Mouse (Mus musculus) kidney, embryonic 16.5 days (tissue): ENCODE measurements around the gene Olfr1256. TPM values are rescaled to one million over a fixed set of nuclear protein-coding genes. Genes with fewer than 3 reads are reported as not detected.

Source experiments
- ATAC-seq: fragments of 200-750 bp; cut with Nextera tagmentation; 2 replicates; pipeline ENCODE4 v1.8.0; 2017; ENCODE audit warnings: moderate TSS enrichment; ENCODE audit not compliant: low FRiP score, low TSS enrichment
- H3K27ac ChIP-seq: fragments of 300-500 bp; sonication (generic); 2 replicates; pipeline ENCODE4 v1.5.1; 2014; ENCODE audit warnings: low read length
- H3K27me3 ChIP-seq: fragments of 300-500 bp; sonication (generic); 2 replicates; pipeline ENCODE4 v1.6.1; 2014; ENCODE audit warnings: low read length, control low read depth, mixed read lengths; ENCODE audit not compliant: insufficient read depth
- H3K36me3 ChIP-seq: fragments of 300-500 bp; sonication (generic); 2 replicates; pipeline ENCODE4 v1.6.1; 2014; ENCODE audit warnings: low read length, control low read depth, mixed read lengths; ENCODE audit not compliant: insufficient read depth
- H3K4me1 ChIP-seq: fragments of 300-500 bp; sonication (generic); 2 replicates; pipeline ENCODE4 v1.6.1; 2014; ENCODE audit warnings: low read length, control low read depth, mixed read lengths; ENCODE audit not compliant: insufficient read depth
- H3K4me2 ChIP-seq: fragments of 300-500 bp; sonication (generic); replicated peaks from 2 replicates; pipeline ENCODE4 v1.6.1; 2014; ENCODE audit warnings: low read depth, low read length
- H3K4me3 ChIP-seq: fragments of 300-500 bp; sonication (generic); 2 replicates; pipeline ENCODE4 v1.5.1; 2014; ENCODE audit warnings: mild to moderate bottlenecking, low read length
- H3K9ac ChIP-seq: fragments of 300-500 bp; sonication (generic); replicated peaks from 2 replicates; pipeline ENCODE4 v1.6.1; 2014; ENCODE audit warnings: low read length
- H3K9me3 ChIP-seq: fragments of 300-500 bp; sonication (generic); 2 replicates; pipeline ENCODE4 v1.6.1; 2016; ENCODE audit warnings: low read length, control low read depth
- WGBS: fragments of 180-500 bp; shearing (Covaris S2); extraction: QIAGEN DNeasy Blood & Tissue Kit; methylation state at CpG from one replicate; pipeline ENCODE4 v1.1.7; 2014; 5-methylcytosine and 5-hydroxymethylcytosine counted together
- polyA plus RNA-seq: library from polyadenylated mRNA; unstranded; fragments of >200 nt; fragmentation: Nextera tagmentation; extraction: Ambion mirVana; gene quantifications from 2 replicates; pipeline ENCODE4 v1.2.1, GENCODE M21; 2015

Gene Olfr1256
- polyA plus RNA-seq: not detected in 2 replicates

DNA sequence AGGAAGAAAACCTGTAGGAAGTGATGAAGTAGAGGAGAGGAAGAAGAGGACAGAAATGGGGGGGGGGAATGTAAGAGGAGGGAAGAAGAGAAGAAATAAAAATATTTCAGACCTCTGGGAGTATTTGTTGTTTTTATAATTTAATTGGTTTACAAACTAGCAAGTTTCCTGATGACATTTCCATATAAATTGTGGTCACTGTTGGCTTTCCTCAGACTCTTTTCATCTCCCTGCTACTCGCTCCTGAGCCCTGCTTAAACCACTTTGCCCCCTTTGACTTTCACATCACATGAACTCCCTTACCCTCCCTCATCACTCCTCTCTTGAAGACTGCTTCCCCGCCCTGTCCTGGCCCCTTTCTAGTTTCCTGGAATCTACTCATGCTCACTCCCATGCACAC is at the start of gene Olfr1256:
TSS of gene Olfr1256 (minus strand) at position 101 of the 400 bp plus-strand sequence.
- H3K9ac ChIP-seq: no peak within 1 kb of the TSS
- H3K27ac ChIP-seq: no peak within 1 kb of the TSS
- no peaks in the 10 kb centered on the region for H3K4me1 ChIP-seq
- no peaks in the 10 kb centered on the region for H3K36me3 ChIP-seq
- no peak within 1 kb of the TSS for H3K4me2 ChIP-seq
- WGBS: 31% methylated on average over 2 of the region's 2 CpGs
- no peak for ATAC-seq
- H3K4me3 ChIP-seq: no peak within 1 kb of the TSS
- no peaks in the 10 kb centered on the region for H3K27me3 ChIP-seq
- no peaks in the 10 kb centered on the region for H3K9me3 ChIP-seq

GRCm38 (mm10) chr2:89878137-89878536 is 36.8 kb upstream of the Olfr1256 start, which contains the start of gene Olfr1257:
Olfr1257 (plus strand) TSS chr2:89878437.
- Histone ChIP-seq H3K9ac (no peak within 1 kb of the TSS), H3K27me3 (no peaks in the 10 kb centered on the region), H3K4me3 (no peak within 1 kb of the TSS), H3K4me2 (no peak within 1 kb of the TSS), H3K9me3 (no peaks in the 10 kb centered on the region), H3K4me1 (no peaks in the 10 kb centered on the region), H3K36me3 (no peaks in the 10 kb centered on the region), H3K27ac (no peak within 1 kb of the TSS)
- 91% methylated on average over 1 of the region's 1 CpGs for WGBS
- no peak for ATAC-seq

DNA sequence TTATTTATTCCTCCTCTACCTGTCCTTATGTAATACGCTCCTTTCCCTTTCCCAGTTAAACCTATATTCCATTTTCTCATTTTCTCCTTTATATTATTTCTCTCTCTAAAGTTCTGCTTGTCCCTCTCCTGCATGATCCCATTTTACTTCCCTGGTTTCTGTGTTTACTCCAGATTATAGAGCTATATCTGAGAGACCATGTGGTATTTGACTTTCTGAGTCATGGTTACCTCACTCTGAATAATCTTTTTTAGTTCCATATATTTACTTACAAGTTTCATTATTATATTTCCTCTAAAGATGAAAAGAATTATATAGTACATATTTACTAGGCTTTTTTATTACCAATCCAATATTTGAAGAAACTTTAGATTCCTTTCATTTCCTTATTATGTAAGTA is 7.9 kb upstream of the Olfr1256 start:
- 86% methylated on average over 1 of the region's 1 CpGs for WGBS
- H3K27ac ChIP-seq: no peak overlapping the region
- H3K27me3 ChIP-seq: no peaks in the 10 kb centered on the region
- H3K9ac ChIP-seq: no peak overlapping the region
- no peak overlapping the region for H3K4me2 ChIP-seq
- no peaks in the 10 kb centered on the region for H3K4me1 ChIP-seq
- no peaks in the 10 kb centered on the region for H3K36me3 ChIP-seq
- no peaks in the 10 kb centered on the region for H3K9me3 ChIP-seq
- H3K4me3 ChIP-seq: no peak overlapping the region
- ATAC-seq: no peak

DNA sequence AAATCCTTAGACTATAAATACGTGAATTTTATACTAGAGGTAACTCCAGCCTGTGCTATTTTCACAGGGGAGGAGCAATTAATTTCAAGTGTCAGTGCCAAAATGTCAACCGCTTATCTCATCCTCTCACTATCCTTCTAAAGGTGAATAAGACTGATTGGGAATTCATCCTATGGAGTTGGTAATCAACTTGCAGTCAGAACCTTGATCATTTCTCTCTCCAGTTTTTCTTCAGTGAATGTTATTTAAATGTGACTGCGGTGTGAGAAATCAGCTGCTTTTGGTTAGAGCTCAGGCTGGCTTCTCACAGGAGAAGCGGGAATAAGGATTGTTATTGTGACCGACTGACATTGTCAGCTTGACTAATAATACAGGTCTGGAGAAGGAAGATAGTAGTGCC is 6.8 kb upstream of the Olfr1256 start, which contains the start of gene Olfr48:
TSS of gene Olfr48 (minus strand) at position 101 of the 400 bp plus-strand sequence.
- H3K27me3 ChIP-seq: no peaks in the 10 kb centered on the region
- H3K4me3 ChIP-seq: no peak within 1 kb of the TSS
- H3K9ac ChIP-seq: no peak within 1 kb of the TSS
- no peak within 1 kb of the TSS for H3K4me2 ChIP-seq
- ATAC-seq: no peak
- H3K27ac ChIP-seq: no peak within 1 kb of the TSS
- H3K4me1 ChIP-seq: no peaks in the 10 kb centered on the region
- 86% methylated on average over 5 of the region's 5 CpGs for WGBS
- H3K9me3 ChIP-seq: no peaks in the 10 kb centered on the region
- no peaks in the 10 kb centered on the region for H3K36me3 ChIP-seq

GRCm38 (mm10) chr2:89820216-89820615 is 21.1 kb downstream of the Olfr1256 start:
- H3K4me3 ChIP-seq: no peak overlapping the region
- H3K27ac ChIP-seq: no peak overlapping the region
- ATAC-seq: no peak
- no peaks in the 10 kb centered on the region for H3K9me3 ChIP-seq
- 86% methylated on average over 1 of the region's 1 CpGs for WGBS
- no peak overlapping the region for H3K9ac ChIP-seq
- no peaks in the 10 kb centered on the region for H3K27me3 ChIP-seq
- no peaks in the 10 kb centered on the region for H3K4me1 ChIP-seq
- H3K36me3 ChIP-seq: no peaks in the 10 kb centered on the region
- H3K4me2 ChIP-seq: no peak overlapping the region

DNA sequence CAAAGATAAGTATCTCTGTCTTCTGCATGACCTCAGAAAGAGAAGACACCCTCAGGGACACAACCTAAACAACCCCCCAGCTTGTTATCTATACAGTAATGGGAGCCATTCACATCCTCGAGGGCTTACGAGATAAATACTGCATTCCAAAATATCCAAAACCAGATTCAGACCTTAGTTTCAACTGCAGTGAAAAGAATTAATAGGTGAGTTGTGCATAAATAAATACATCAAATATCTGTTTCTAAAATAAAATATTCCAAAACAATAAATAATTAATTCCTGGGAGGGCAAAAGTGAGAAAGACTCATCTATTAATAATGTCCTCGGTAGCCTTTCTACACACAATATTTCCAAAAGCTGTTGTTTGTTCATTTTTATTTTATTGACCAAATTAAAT is 29.6 kb downstream of the Olfr1256 start, which contains the start of gene Olfr1255:
TSS of gene Olfr1255 (plus strand) at position 301 of the 400 bp plus-strand sequence.
- 89% methylated on average over 3 of the region's 3 CpGs for WGBS
- no peaks in the 10 kb centered on the region for H3K9me3 ChIP-seq
- no peak for ATAC-seq
- no peak within 1 kb of the TSS for H3K9ac ChIP-seq
- H3K27me3 ChIP-seq: no peaks in the 10 kb centered on the region
- no peak within 1 kb of the TSS for H3K4me3 ChIP-seq
- no peaks in the 10 kb centered on the region for H3K4me1 ChIP-seq
- H3K4me2 ChIP-seq: no peak within 1 kb of the TSS
- no peaks in the 10 kb centered on the region for H3K36me3 ChIP-seq
- no peak within 1 kb of the TSS for H3K27ac ChIP-seq

DNA sequence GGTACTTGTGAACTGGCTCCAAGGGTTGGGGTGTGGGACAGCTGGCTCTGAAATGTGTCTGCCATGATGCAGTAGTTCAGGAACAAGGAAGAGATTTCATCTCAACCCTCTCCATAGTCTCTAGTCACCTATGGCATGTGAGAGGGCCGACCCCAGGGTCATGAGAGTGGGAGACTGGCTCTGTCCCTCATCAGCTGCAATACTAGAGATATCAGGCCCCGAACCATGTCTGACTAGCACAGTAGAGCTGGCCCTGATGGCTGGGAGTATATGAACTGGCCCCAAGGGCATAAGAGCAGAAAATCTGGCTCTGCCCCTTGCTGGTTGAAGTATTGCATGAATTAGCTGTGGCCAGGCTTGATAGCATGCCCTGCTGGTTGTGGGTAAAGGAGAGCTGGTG is 30.6 kb downstream of the Olfr1256 start:
- Histone ChIP-seq H3K27ac (no peak overlapping the region), H3K4me3 (no peak overlapping the region), H3K9me3 (no peaks in the 10 kb centered on the region), H3K9ac (no peak overlapping the region), H3K27me3 (no peaks in the 10 kb centered on the region), H3K4me2 (no peak overlapping the region), H3K36me3 (no peaks in the 10 kb centered on the region), H3K4me1 (no peaks in the 10 kb centered on the region)
- 87% methylated on average over 2 of the region's 2 CpGs for WGBS
- ATAC-seq: no peak

DNA sequence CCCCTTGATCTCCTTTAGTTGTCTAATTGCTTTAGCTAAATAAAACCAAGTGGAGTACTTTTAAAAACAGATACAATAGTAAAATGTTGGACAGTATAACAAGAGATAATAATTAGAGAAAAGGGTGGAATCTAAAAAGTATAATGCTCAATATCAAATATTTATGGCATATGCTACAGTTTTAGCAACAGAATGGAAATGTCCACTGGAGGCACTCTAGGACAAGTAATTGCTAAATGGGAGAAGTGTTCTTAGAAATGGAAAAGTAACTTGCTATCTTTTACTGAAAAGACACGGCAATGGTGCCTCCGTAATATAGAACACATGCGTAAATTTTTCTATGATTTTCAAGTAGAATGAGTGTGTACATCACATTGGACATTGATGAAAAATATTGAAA is 41.8 kb downstream of the Olfr1256 start:
- no peak overlapping the region for H3K4me3 ChIP-seq
- H3K4me1 ChIP-seq: no peaks in the 10 kb centered on the region
- no peak overlapping the region for H3K27ac ChIP-seq
- 91% methylated on average over 3 of the region's 3 CpGs for WGBS
- no peak overlapping the region for H3K4me2 ChIP-seq
- H3K9me3 ChIP-seq: no peaks in the 10 kb centered on the region
- no peaks in the 10 kb centered on the region for H3K36me3 ChIP-seq
- H3K9ac ChIP-seq: no peak overlapping the region
- H3K27me3 ChIP-seq: no peaks in the 10 kb centered on the region
- ATAC-seq: no peak

DNA sequence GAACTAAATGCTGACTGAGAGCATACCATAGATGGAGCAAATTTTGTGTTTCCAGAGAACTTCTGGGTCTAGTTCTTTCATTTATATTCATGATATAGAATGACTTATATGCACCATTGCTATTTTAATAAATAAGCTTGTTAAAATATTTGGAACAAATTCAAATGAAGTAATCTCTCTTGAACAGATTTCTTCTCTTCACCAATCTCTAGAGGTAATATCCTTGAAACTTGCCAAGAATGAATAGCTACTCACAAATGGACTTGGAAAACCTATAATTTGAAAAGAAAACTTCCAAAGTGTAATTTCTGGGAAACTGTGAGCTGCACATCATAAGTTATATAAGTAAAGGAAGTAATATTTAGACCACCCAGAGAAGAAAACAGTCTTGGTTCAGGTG is 47.8 kb downstream of the Olfr1256 start, which contains the start of gene Olfr1254:
TSS of gene Olfr1254 (minus strand) at position 101 of the 400 bp plus-strand sequence.
- H3K9me3 ChIP-seq: no peaks in the 10 kb centered on the region
- ATAC-seq: no peak

More for the DNA sequence above, 47.8 kb downstream of the Olfr1256 start, which contains the start of gene Olfr1254:
- Histone ChIP-seq H3K9ac (no peak within 1 kb of the TSS), H3K27me3 (no peaks in the 10 kb centered on the region), H3K27ac (no peak within 1 kb of the TSS), H3K4me3 (no peak within 1 kb of the TSS), H3K36me3 (no peaks in the 10 kb centered on the region), H3K4me2 (no peak within 1 kb of the TSS), H3K4me1 (no peaks in the 10 kb centered on the region)
